Comparison of ENCODE assay signal across 10 mouse cellular contexts in genomic region chr4:148770582-148771408, GRCm38 (mm10). TPM values are rescaled to one million over a fixed set of nuclear protein-coding genes. Genes with fewer than 3 reads are reported as not detected.
A peak's percentile ranks its signal among the peaks of the same experiment; 100 is the strongest.
DNase-seq lines count a peak whose midpoint lies in the region; ATAC-seq and TF ChIP-seq lines count a peak whose summit lies in the region.
"Had no signal": no experiment of that assay in that cellular context is flagged by ENCODE, and none has a peak within 500 bp of the region (broad histone marks: within the 10 kb centered on the region; RNA-seq: fewer than 3 reads in every experiment).

No protein-coding gene starts in this region.

- H3K4me1 ChIP-seq in heart, embryonic 13.5 days = peaks cover 41% of the 10 kb centered on the region
- H3K4me1 ChIP-seq in hindbrain, embryonic 12.5 days = peaks cover 55% of the 10 kb centered on the region
- peaks cover 10% of the 10 kb centered on the region for H3K4me1 ChIP-seq in midbrain, postnatal 0 days (ENCODE audit: insufficient read depth, low read length)

- no peak for DNase-seq in heart, adult 18-20 months
- DNase-seq in embryo, embryonic 11 days = peak; percentile 76
- no peak for DNase-seq in midbrain, postnatal 0 days (ENCODE audit: low spot score)
- no peak for DNase-seq in lung, postnatal 25 days (ENCODE audit: low spot score)
- no peak for DNase-seq in ovary, postnatal 14 days (ENCODE audit: low spot score)
- DNase-seq in layer of hippocampus, postnatal 14 days (ENCODE audit: low spot score in 2 of 2) = no peak
- DNase-seq: adrenal gland, postnatal 10 days had no signal

- H3K36me3 ChIP-seq in heart, embryonic 13.5 days = no peaks in the 10 kb centered on the region
- H3K36me3 ChIP-seq in hindbrain, embryonic 12.5 days = no peaks in the 10 kb centered on the region
- H3K36me3 ChIP-seq in midbrain, postnatal 0 days (ENCODE audit: insufficient read depth, low read length) = no peaks in the 10 kb centered on the region

- H3K4me3 ChIP-seq in heart, embryonic 13.5 days = no peak overlapping the region
- 0 out of 2 replicates have a peak overlapping the region, but pooled peaks have one; percentile 4 for H3K4me3 ChIP-seq in hindbrain, embryonic 12.5 days
- H3K4me3 ChIP-seq in midbrain, postnatal 0 days (ENCODE audit: low read depth, low read length) = no peak overlapping the region; the same call in 1 of the 2 replicates

- H3K27ac ChIP-seq in heart, embryonic 13.5 days (replicated peaks) = 0 out of 2 replicates have a peak overlapping the region, but pooled peaks have one; percentile 6
- H3K27ac ChIP-seq in hindbrain, embryonic 12.5 days = peak overlapping the region; percentile 60
- no peak overlapping the region for H3K27ac ChIP-seq in midbrain, postnatal 0 days (ENCODE audit: low read depth, low read length)
- H3K27ac ChIP-seq: macrophage had no signal

- no peak for ATAC-seq in heart, embryonic 13.5 days (ENCODE audit: extremely low read depth, insufficient number of reproducible peaks, low FRiP score, low TSS enrichment)
- ATAC-seq in hindbrain, embryonic 12.5 days (ENCODE audit: low FRiP score) = peak; percentile 68
- 0 out of 2 replicates have a peak, but pooled peaks have one; percentile 12 for ATAC-seq in midbrain, postnatal 0 days (ENCODE audit: low FRiP score)

- no peak for TF ChIP-seq CTCF in midbrain, postnatal 0 days (IDR thresholded peaks at IDR 0.05)

- H3K27me3 ChIP-seq in heart, embryonic 13.5 days (replicated peaks) = peaks cover 52% of the 10 kb centered on the region
- peaks cover 38% of the 10 kb centered on the region for H3K27me3 ChIP-seq in hindbrain, embryonic 12.5 days
- H3K27me3 ChIP-seq in midbrain, postnatal 0 days (ENCODE audit: insufficient read depth, low read length) = peaks cover 19% of the 10 kb centered on the region

- H3K4me2 ChIP-seq in heart, embryonic 13.5 days = peak overlapping the region; percentile 41
- H3K4me2 ChIP-seq in hindbrain, embryonic 12.5 days (replicated peaks) = peak overlapping the region; percentile 44
- peak overlapping the region; percentile 38 for H3K4me2 ChIP-seq in midbrain, postnatal 0 days (ENCODE audit: low read depth, low read length, poor library complexity, severe bottlenecking)

- no peaks in the 10 kb centered on the region for H3K9me3 ChIP-seq in heart, embryonic 13.5 days
- no peaks in the 10 kb centered on the region for H3K9me3 ChIP-seq in hindbrain, embryonic 12.5 days (replicated peaks)
- H3K9me3 ChIP-seq in midbrain, postnatal 0 days (ENCODE audit: low read length) = no peaks in the 10 kb centered on the region

- H3K9ac ChIP-seq in heart, embryonic 13.5 days = peak overlapping the region; percentile 48
- H3K9ac ChIP-seq in hindbrain, embryonic 12.5 days = peak overlapping the region; percentile 32
- no peak overlapping the region for H3K9ac ChIP-seq in midbrain, postnatal 0 days (replicated peaks; ENCODE audit: low read length, poor library complexity, severe bottlenecking)

- 16% methylated on average over 21 of the region's 21 CpGs for WGBS in heart, embryonic 13.5 days
- 2% methylated on average over 21 of the region's 21 CpGs for WGBS in hindbrain, embryonic 12.5 days
- WGBS in midbrain, postnatal 0 days = 9% methylated on average over 21 of the region's 21 CpGs

RNA-seq across cellular contexts. Expression of gene Casz1, which starts 33.4 kb away (rescaled TPM):
- polyA plus RNA-seq in heart, embryonic 13.5 days (2015; fragmentation: Nextera tagmentation; extraction: Ambion mirVana) = 18.3 and 20.2 TPM in 2 replicates
- total RNA-seq in heart, adult 18-20 months (2021) = 10 to 100 TPM; 35.9 to 41.1 TPM
- 7.1 and 8.9 TPM in 2 replicates for polyA plus RNA-seq in hindbrain, embryonic 12.5 days (2016; fragmentation: Nextera tagmentation; extraction: Ambion mirVana)
- total RNA-seq in midbrain, postnatal 0 days (2014; rRNA removed) = 3.7 and 4.0 TPM in 2 replicates
- polyA plus RNA-seq in midbrain, postnatal 0 days (2015; fragmentation: Nextera tagmentation; extraction: Ambion mirVana) = 2.0 TPM in 2 replicates
- total RNA-seq in layer of hippocampus, postnatal 14 days (2021) = 1 to 10 TPM in 1 of 2 experiments, under 1 TPM in 1; 0.88 to 1.1 TPM
